ENCODE assay signal across 13 mouse cellular contexts in the genomic region with DNA sequence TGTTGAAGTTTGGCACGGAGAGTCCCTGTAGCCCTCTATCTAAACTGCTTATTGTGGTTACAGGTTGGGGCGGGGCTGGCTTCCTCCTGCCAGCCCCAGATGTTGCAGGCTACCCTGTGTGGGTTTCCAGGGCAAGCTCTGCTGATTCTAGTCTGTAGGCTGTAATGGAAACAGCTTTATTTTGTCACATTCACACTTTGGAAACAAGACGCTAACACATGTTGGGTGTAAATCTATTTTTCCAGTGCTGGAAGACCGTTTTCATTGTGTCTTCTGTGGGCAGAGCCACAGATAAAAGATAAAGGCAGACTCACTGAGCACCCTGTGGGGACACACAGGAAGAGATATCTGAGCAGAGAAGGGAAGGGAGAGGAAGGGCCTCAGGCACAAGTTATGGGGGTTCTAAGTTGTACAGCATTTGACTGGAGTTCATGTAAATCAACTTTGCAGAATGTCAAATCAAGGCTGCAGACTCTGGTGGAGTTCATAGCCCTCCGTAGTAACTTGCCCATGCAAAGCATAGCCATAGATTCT. TPM values are rescaled to one million over a fixed set of nuclear protein-coding genes. Genes with fewer than 3 reads are reported as not detected.
DNase-seq lines count a peak whose midpoint lies in the region; ATAC-seq and TF ChIP-seq lines count a peak whose summit lies in the region.
"Had no signal": no experiment of that assay in that cellular context is flagged by ENCODE, and none has a peak within 500 bp of the region (broad histone marks: within the 10 kb centered on the region; RNA-seq: fewer than 3 reads in every experiment).

No protein-coding gene starts in this region.

- no peaks in the 10 kb centered on the region for H3K9me3 ChIP-seq in liver, embryonic 13.5 days (replicated peaks)
- H3K9me3 ChIP-seq: embryonic facial prominence, embryonic 10.5 days; limb, embryonic 13.5 days had no signal

- no peaks in the 10 kb centered on the region for H3K27me3 ChIP-seq in liver, embryonic 13.5 days
- no peaks in the 10 kb centered on the region for H3K27me3 ChIP-seq in spleen, adult 2 months (ENCODE audit: control insufficient read depth, insufficient read depth, low read length)
- H3K27me3 ChIP-seq in cerebellum, adult 2 months (ENCODE audit: control insufficient read depth, insufficient read depth, low read length): no peaks in the 10 kb centered on the region
- H3K27me3 ChIP-seq: limb, embryonic 13.5 days had no signal

- peaks cover 42% of the 10 kb centered on the region for H3K4me1 ChIP-seq in liver, embryonic 13.5 days (replicated peaks)
- H3K4me1 ChIP-seq in spleen, adult 2 months (ENCODE audit: control insufficient read depth, insufficient read depth, insufficient read length): peaks cover 29% of the 10 kb centered on the region
- no peaks in the 10 kb centered on the region for H3K4me1 ChIP-seq in cerebellum, adult 2 months (ENCODE audit: control insufficient read depth, insufficient read depth, low read length)
- H3K4me1 ChIP-seq: embryonic facial prominence, embryonic 10.5 days; limb, embryonic 13.5 days had no signal

- TF ChIP-seq POLR2A in spleen, adult 2 months (IDR thresholded peaks at IDR 0.05; ENCODE audit: low read depth, low read length): no peak
- no peak for TF ChIP-seq POLR2A in cerebellum, adult 2 months (IDR thresholded peaks at IDR 0.05; ENCODE audit: borderline replicate concordance, insufficient read depth, low read length)

- H3K27ac ChIP-seq in liver, embryonic 13.5 days: peak overlapping the region; percentile 68
- H3K27ac ChIP-seq in spleen, adult 2 months (ENCODE audit: insufficient read depth, low read length): peak overlapping the region; percentile 83
- no peak overlapping the region for H3K27ac ChIP-seq in cerebellum, adult 2 months (ENCODE audit: insufficient read depth, low read length)
- H3K27ac ChIP-seq: embryonic facial prominence, embryonic 10.5 days; limb, embryonic 13.5 days had no signal

- peak overlapping the region; percentile 41 for H3K4me2 ChIP-seq in liver, embryonic 13.5 days
- H3K4me2 ChIP-seq: limb, embryonic 13.5 days had no signal

- WGBS in liver, embryonic 13.5 days (ENCODE audit: insufficient replicate concordance): 10% methylated on average over 5 of the region's 5 CpGs
- WGBS in spleen, adult 2 months: 10% methylated on average over 5 of the region's 5 CpGs
- 74% methylated on average over 5 of the region's 5 CpGs for WGBS in cerebellum, adult 2 months

- no peak overlapping the region for H3K9ac ChIP-seq in liver, embryonic 13.5 days
- H3K9ac ChIP-seq: limb, embryonic 13.5 days had no signal

- no peaks in the 10 kb centered on the region for H3K36me3 ChIP-seq in liver, embryonic 13.5 days
- H3K36me3 ChIP-seq in spleen, adult 2 months (ENCODE audit: control insufficient read depth, insufficient read depth, low read length): no peaks in the 10 kb centered on the region
- H3K36me3 ChIP-seq: embryonic facial prominence, embryonic 10.5 days; limb, embryonic 13.5 days had no signal

- peak; percentile 88 for ATAC-seq in activated CD4-positive, CD25-positive, alpha-beta regulatory T cell, adult 4 months
- peak; percentile 86 for ATAC-seq in liver, embryonic 13.5 days (ENCODE audit: low read depth)

- peak overlapping the region; percentile 9; the same call in 1 of the 2 replicates for H3K4me3 ChIP-seq in liver, embryonic 13.5 days (replicated peaks)
- no peak overlapping the region for H3K4me3 ChIP-seq in spleen, adult 2 months (ENCODE audit: extremely low read depth, insufficient read depth, insufficient read length)
- no peak overlapping the region for H3K4me3 ChIP-seq in cerebellum, adult 2 months (replicated peaks; ENCODE audit: insufficient read depth, low read depth, low read length)
- H3K4me3 ChIP-seq: embryonic facial prominence, embryonic 10.5 days; limb, embryonic 13.5 days had no signal

- no peak for TF ChIP-seq CTCF in spleen, adult 2 months (IDR thresholded peaks at IDR 0.05; ENCODE audit: extremely low read depth, insufficient read depth, insufficient read length, insufficient replicate concordance)
- no peak for TF ChIP-seq CTCF in cerebellum, adult 2 months (IDR thresholded peaks at IDR 0.05; ENCODE audit: borderline replicate concordance, insufficient read depth, low read depth, low read length)

- peak; percentile 75 to 77 for DNase-seq in B cell, adult 2 months
- peak; percentile 32 for DNase-seq in liver, embryonic 13.5 days
- peak; percentile 74 to 81 for DNase-seq in spleen, adult 2 months (ENCODE audit: low read depth in 1 of 2, low spot score in 2 of 2)
- DNase-seq in right cerebral cortex, postnatal 36 days (ENCODE audit: low spot score in 2 of 2): no peak
- DNase-seq in gastrocnemius, postnatal 10 days: no peak
- no peak for DNase-seq in layer of hippocampus, adult 9-11 months
- DNase-seq in cerebellum, adult 2 months: no peak
- DNase-seq: heart, postnatal 4 days; kidney, postnatal 14 days; midbrain, embryonic 14.5 days had no signal

RNA-seq across cellular contexts. Expression of a gene that starts 59.8 kb away (rescaled TPM):
- polyA plus RNA-seq in activated CD4-positive, CD25-positive, alpha-beta regulatory T cell, adult 4 months (2017; shearing (Covaris generic)): under 1 TPM; 0.24 to 0.62 TPM
- polyA plus RNA-seq in liver, embryonic 13.5 days (2015; fragmentation: Nextera tagmentation; extraction: Ambion mirVana): 0.22 and 0.29 TPM in 2 replicates
- polyA plus RNA-seq in spleen, adult 2 months (2012; rRNA removed): 0.19 and 0.38 TPM in 2 replicates
- under 1 TPM; 0.31 to 0.43 TPM for total RNA-seq in gastrocnemius, postnatal 10 days (2021)
- 0.40 and 0.46 TPM in 2 replicates for polyA plus RNA-seq in cerebellum, adult 2 months (2012; rRNA removed)

Comparison
In these comparisons a context has a peak if more than half of its experiments do, and no peak if none do; other contexts are left out.
1. DNase-seq: peak in B cell, adult 2 months (2 of 2), liver, embryonic 13.5 days (single experiment) and spleen, adult 2 months (2 of 2); none in right cerebral cortex, postnatal 36 days (0 of 2), gastrocnemius, postnatal 10 days (single experiment), layer of hippocampus, adult 9-11 months (single experiment) and cerebellum, adult 2 months (0 of 2).